Mouse (Mus musculus): ENCODE data around the gene Ms4a13. TPM values are rescaled to one million over a fixed set of nuclear protein-coding genes. Genes with fewer than 3 reads are reported as not detected.
A peak's percentile ranks its signal among the peaks of the same experiment; 100 is the strongest.

The Ms4a13 gene
- not detected in 2 replicates for polyA plus RNA-seq (2015; fragmentation: Nextera tagmentation; extraction: Ambion mirVana)

GRCm38 (mm10) chr19:11196546-11196945 lies at the start of gene Ms4a13:
Gene Ms4a13, minus strand, starts transcription at chr19:11196737.
- Histone ChIP-seq H3K27me3 (ENCODE audit: control insufficient read depth, insufficient read depth, low read length) (no peaks in the 10 kb centered on the region), H3K27ac (replicated peaks) (no peak within 1 kb of the TSS), H3K36me3 (ENCODE audit: control insufficient read depth, insufficient read depth, low read length) (no peaks in the 10 kb centered on the region), H3K9ac (ENCODE audit: low read length) (no peak within 1 kb of the TSS), H3K4me1 (replicated peaks; ENCODE audit: control insufficient read depth, insufficient read depth) (no peaks in the 10 kb centered on the region), H3K4me2 (replicated peaks; ENCODE audit: low read depth) (no peak within 1 kb of the TSS), H3K9me3 (ENCODE audit: control insufficient read depth, low read length) (no peaks in the 10 kb centered on the region), H3K4me3 (ENCODE audit: low read depth, low read length) (no peak within 1 kb of the TSS)
- 61% methylated on average over 12 of the region's 12 CpGs for WGBS
- DNase-seq (ENCODE audit: low spot score): no peak
- ATAC-seq (ENCODE audit: low FRiP score, low TSS enrichment): no peak
- no peak for TF ChIP-seq CTCF (IDR thresholded peaks at IDR 0.05; ENCODE audit: low read depth)
- no peak for TF ChIP-seq EP300 (optimal IDR thresholded peaks at IDR 0.05)

DNA sequence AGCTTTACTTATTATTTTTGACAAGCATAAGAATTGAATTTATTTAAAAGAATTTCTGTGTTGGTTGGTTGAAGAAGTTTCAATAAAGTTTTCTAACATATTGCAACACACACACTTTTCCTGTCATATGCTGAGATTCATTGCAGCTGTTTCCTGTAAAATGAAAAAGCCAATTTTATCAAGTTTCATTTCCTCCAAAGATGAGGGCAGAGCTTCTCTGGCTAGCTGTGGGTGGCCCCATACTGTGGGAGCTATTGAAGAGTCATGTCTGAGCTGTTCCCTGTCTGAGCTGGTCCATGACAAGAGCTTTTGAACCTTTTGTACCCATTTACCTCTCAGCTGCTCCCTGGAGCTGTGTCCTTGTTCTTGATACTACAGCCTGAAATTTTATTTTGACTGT lies 47.7 kb upstream of the Ms4a13 start:
- no peak overlapping the region for H3K4me3 ChIP-seq (ENCODE audit: low read depth, low read length)
- ATAC-seq (ENCODE audit: low FRiP score, low TSS enrichment) (no peak), DNase-seq (ENCODE audit: low spot score) (no peak)

GRCm38 (mm10) chr19:11242560-11242959 lies 46.0 kb upstream of the Ms4a13 start:
- no peaks in the 10 kb centered on the region for H3K9me3 ChIP-seq (ENCODE audit: control insufficient read depth, low read length)
- DNase-seq (ENCODE audit: low spot score): no peak

More for the DNA sequence above, 47.7 kb upstream of the Ms4a13 start:
- no peak overlapping the region for H3K4me2 ChIP-seq (replicated peaks; ENCODE audit: low read depth)
- H3K27ac ChIP-seq (replicated peaks): no peak overlapping the region
- TF ChIP-seq CTCF (IDR thresholded peaks at IDR 0.05; ENCODE audit: low read depth) (no peak), EP300 (optimal IDR thresholded peaks at IDR 0.05) (no peak)
- no peaks in the 10 kb centered on the region for H3K4me1 ChIP-seq (replicated peaks; ENCODE audit: control insufficient read depth, insufficient read depth)
- no peaks in the 10 kb centered on the region for H3K27me3 ChIP-seq (ENCODE audit: control insufficient read depth, insufficient read depth, low read length)
- no peaks in the 10 kb centered on the region for H3K9me3 ChIP-seq (ENCODE audit: control insufficient read depth, low read length)
- H3K36me3 ChIP-seq (ENCODE audit: control insufficient read depth, insufficient read depth, low read length): no peaks in the 10 kb centered on the region
- no peak overlapping the region for H3K9ac ChIP-seq (ENCODE audit: low read length)

GRCm38 (mm10) chr19:11235820-11236219 lies 39.3 kb upstream of the Ms4a13 start:
- Histone ChIP-seq H3K9ac (ENCODE audit: low read length) (no peak overlapping the region), H3K27ac (replicated peaks) (peak overlapping the region; percentile 77; the same call in 1 of the 2 replicates), H3K9me3 (ENCODE audit: control insufficient read depth, low read length) (no peaks in the 10 kb centered on the region), H3K36me3 (ENCODE audit: control insufficient read depth, insufficient read depth, low read length) (no peaks in the 10 kb centered on the region), H3K4me1 (replicated peaks; ENCODE audit: control insufficient read depth, insufficient read depth) (no peaks in the 10 kb centered on the region), H3K4me3 (ENCODE audit: low read depth, low read length) (no peak overlapping the region), H3K27me3 (ENCODE audit: control insufficient read depth, insufficient read depth, low read length) (no peaks in the 10 kb centered on the region), H3K4me2 (replicated peaks; ENCODE audit: low read depth) (no peak overlapping the region)
- ATAC-seq (ENCODE audit: low FRiP score, low TSS enrichment) (peak; percentile 77; the same call in 1 of the 2 replicates), DNase-seq (ENCODE audit: low spot score) (peak; percentile 31)
- TF ChIP-seq EP300 (optimal IDR thresholded peaks at IDR 0.05) (no peak), CTCF (IDR thresholded peaks at IDR 0.05; ENCODE audit: low read depth) (no peak)

More at GRCm38 (mm10) chr19:11242560-11242959, 46.0 kb upstream of the Ms4a13 start:
- 58% methylated on average over 5 of the region's 5 CpGs for WGBS
- Histone ChIP-seq H3K27ac (replicated peaks) (no peak overlapping the region), H3K4me2 (replicated peaks; ENCODE audit: low read depth) (no peak overlapping the region), H3K36me3 (ENCODE audit: control insufficient read depth, insufficient read depth, low read length) (no peaks in the 10 kb centered on the region), H3K27me3 (ENCODE audit: control insufficient read depth, insufficient read depth, low read length) (no peaks in the 10 kb centered on the region), H3K4me1 (replicated peaks; ENCODE audit: control insufficient read depth, insufficient read depth) (no peaks in the 10 kb centered on the region), H3K4me3 (ENCODE audit: low read depth, low read length) (no peak overlapping the region), H3K9ac (ENCODE audit: low read length) (no peak overlapping the region)
- TF ChIP-seq CTCF (IDR thresholded peaks at IDR 0.05; ENCODE audit: low read depth) (no peak), EP300 (optimal IDR thresholded peaks at IDR 0.05) (no peak)
- ATAC-seq (ENCODE audit: low FRiP score, low TSS enrichment): no peak

DNA sequence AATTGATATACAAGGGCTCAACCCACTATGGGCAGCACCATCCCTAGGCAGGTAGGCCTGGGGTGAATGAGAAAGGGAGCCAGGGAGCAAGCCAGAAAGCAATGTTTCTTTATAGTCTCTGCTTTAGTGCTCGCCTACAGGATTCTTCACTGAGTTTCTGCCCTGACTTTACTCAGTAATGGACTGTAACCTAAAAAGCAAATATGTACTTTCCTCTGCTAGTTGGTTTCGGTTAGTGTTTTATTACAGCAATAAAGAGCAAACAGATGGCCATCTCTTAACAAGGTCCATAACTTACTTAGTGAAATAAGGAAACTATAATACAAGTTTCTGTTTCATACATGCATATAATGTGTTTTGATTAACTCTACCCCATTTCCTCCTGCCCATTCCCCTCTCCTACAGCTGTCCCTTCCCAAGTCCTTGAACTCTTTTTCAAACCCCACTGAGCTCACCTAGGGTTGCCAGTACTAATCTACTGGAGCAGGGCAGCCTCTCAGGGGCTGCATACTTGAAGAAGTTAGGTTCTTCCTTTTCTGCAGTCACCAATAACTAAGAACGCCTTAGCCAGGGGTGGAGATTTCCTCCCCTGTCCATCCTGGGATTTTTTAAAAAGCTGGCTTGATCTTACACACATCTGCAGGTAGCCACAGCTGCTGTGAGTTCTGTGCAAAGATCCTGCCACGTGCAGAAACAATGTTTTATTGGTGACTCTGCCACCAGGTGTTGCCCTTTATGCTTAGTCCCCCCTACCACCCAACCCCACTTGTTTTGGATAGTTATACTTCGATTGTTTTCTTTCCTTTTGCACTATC lies 38.6 kb upstream of the Ms4a13 start:
- H3K27ac ChIP-seq (replicated peaks): peak overlapping the region; percentile 77
- no peaks in the 10 kb centered on the region for H3K27me3 ChIP-seq (ENCODE audit: control insufficient read depth, insufficient read depth, low read length)
- no peaks in the 10 kb centered on the region for H3K4me1 ChIP-seq (replicated peaks; ENCODE audit: control insufficient read depth, insufficient read depth)
- no peak overlapping the region for H3K4me3 ChIP-seq (ENCODE audit: low read depth, low read length)
- peak; percentile 21 for DNase-seq (ENCODE audit: low spot score)
- no peak overlapping the region for H3K4me2 ChIP-seq (replicated peaks; ENCODE audit: low read depth)
- H3K36me3 ChIP-seq (ENCODE audit: control insufficient read depth, insufficient read depth, low read length): no peaks in the 10 kb centered on the region
- WGBS: 40% methylated on average over 5 of the region's 5 CpGs
- no peak overlapping the region for H3K9ac ChIP-seq (ENCODE audit: low read length)
- ATAC-seq (ENCODE audit: low FRiP score, low TSS enrichment): peak; percentile 82
- H3K9me3 ChIP-seq (ENCODE audit: control insufficient read depth, low read length): no peaks in the 10 kb centered on the region
- TF ChIP-seq EP300 (optimal IDR thresholded peaks at IDR 0.05) (no peak), CTCF (IDR thresholded peaks at IDR 0.05; ENCODE audit: low read depth) (no peak)

DNA sequence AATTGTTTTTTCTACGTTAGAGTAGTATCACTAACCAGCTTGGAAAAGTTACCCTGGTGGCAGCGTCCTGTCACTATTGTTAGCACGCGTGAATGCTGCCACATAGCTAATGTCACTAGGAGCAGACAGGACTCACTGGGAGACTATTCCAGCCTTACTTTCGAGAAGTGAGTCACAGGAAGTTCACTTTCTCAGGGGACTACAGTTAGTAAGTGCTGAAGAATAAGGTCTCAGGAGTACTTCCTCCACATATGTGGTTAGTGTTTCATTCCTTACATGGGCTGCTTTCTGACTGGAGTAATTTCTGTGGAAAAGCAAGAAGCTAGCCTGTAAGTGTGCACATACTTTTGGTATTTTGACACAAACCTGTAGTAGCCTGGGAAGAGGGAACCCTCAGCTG lies 37.7 kb upstream of the Ms4a13 start:
- Histone ChIP-seq H3K9ac (ENCODE audit: low read length) (no peak overlapping the region), H3K36me3 (ENCODE audit: control insufficient read depth, insufficient read depth, low read length) (no peaks in the 10 kb centered on the region), H3K27me3 (ENCODE audit: control insufficient read depth, insufficient read depth, low read length) (no peaks in the 10 kb centered on the region), H3K27ac (replicated peaks) (peak overlapping the region; percentile 46), H3K9me3 (ENCODE audit: control insufficient read depth, low read length) (no peaks in the 10 kb centered on the region), H3K4me1 (replicated peaks; ENCODE audit: control insufficient read depth, insufficient read depth) (no peaks in the 10 kb centered on the region), H3K4me2 (replicated peaks; ENCODE audit: low read depth) (no peak overlapping the region), H3K4me3 (ENCODE audit: low read depth, low read length) (no peak overlapping the region)
- 67% methylated on average over 5 of the region's 5 CpGs for WGBS
- TF ChIP-seq EP300 (optimal IDR thresholded peaks at IDR 0.05) (no peak), CTCF (IDR thresholded peaks at IDR 0.05; ENCODE audit: low read depth) (no peak)
- ATAC-seq (ENCODE audit: low FRiP score, low TSS enrichment): no peak
- DNase-seq (ENCODE audit: low spot score): no peak

All from stomach, postnatal 0 days (tissue).